ENCODE assay signal across 14 mouse cellular contexts in genomic region chr10:63011556-63011955, GRCm38 (mm10).
"Had no signal": no experiment of that assay in that cellular context is flagged by ENCODE, and none has a peak within 500 bp of the region (broad histone marks: within the 10 kb centered on the region; RNA-seq: fewer than 3 reads in every experiment).

No protein-coding gene starts in this region.

- H3K9ac ChIP-seq: limb, embryonic 12.5 days; liver, embryonic 13.5 days; liver, postnatal 0 days; lung, embryonic 15.5 days; neural tube, embryonic 15.5 days had no signal

- H3K9me3 ChIP-seq: limb, embryonic 12.5 days; liver, embryonic 13.5 days; lung, embryonic 15.5 days; neural tube, embryonic 15.5 days had no signal

- DNase-seq: kidney, postnatal 10 days; kidney, postnatal 4 days; liver; liver, embryonic 13.5 days; liver, postnatal 0 days; lung, postnatal 14 days; right cerebral cortex, adult 18-20 months; right cerebral cortex, postnatal 25 days; thymus, postnatal 36 days had no signal

- H3K4me1 ChIP-seq: limb, embryonic 12.5 days; neural tube, embryonic 15.5 days had no signal

- H3K4me2 ChIP-seq: limb, embryonic 12.5 days; liver, embryonic 13.5 days; lung, embryonic 15.5 days; midbrain, embryonic 11.5 days; neural tube, embryonic 15.5 days had no signal

- H3K27me3 ChIP-seq: limb, embryonic 12.5 days; liver, embryonic 13.5 days; lung, embryonic 15.5 days; neural tube, embryonic 15.5 days had no signal

- H3K4me3 ChIP-seq: layer of hippocampus, adult 2 months; limb, embryonic 12.5 days; liver, embryonic 13.5 days; lung, embryonic 15.5 days; neural tube, embryonic 15.5 days had no signal

- H3K27ac ChIP-seq: limb, embryonic 12.5 days; liver, embryonic 13.5 days; lung, embryonic 15.5 days; neural tube, embryonic 15.5 days had no signal

- ATAC-seq: liver, postnatal 0 days had no signal
